Mouse (Mus musculus): ENCODE data around the gene Mex3a.

GRCm38 (mm10) chr3:88535005-88535404 lies 2.8 kb downstream of the Mex3a start:
- TF ChIP-seq CTCF (conservative IDR thresholded peaks at IDR 0.05 in 1 of 2, IDR thresholded peaks at IDR 0.05 in 1 of 2; ENCODE audit: low read depth in 2 of 2, low read length in 2 of 2) (no peak), NRF1 (IDR thresholded peaks at IDR 0.05; ENCODE audit: low read depth, low read length) (no peak), ZKSCAN1 (IDR thresholded peaks at IDR 0.05; ENCODE audit: borderline replicate concordance, low read depth, low read length) (no peak), PAX5 (IDR thresholded peaks at IDR 0.05; ENCODE audit: low read length) (no peak), MYC (IDR thresholded peaks at IDR 0.05; ENCODE audit: low read depth, low read length) (no peak), POLR2AphosphoS2 (IDR thresholded peaks at IDR 0.05; ENCODE audit: low read depth, low read length) (no peak), POLR2A (IDR thresholded peaks at IDR 0.05; ENCODE audit: low read depth, low read length) (no peak), ELF1 (IDR thresholded peaks at IDR 0.05; ENCODE audit: low read depth, low read length) (no peak), USF1 (IDR thresholded peaks at IDR 0.05; ENCODE audit: low read depth, low read length) (no peak), RAD21 (IDR thresholded peaks at IDR 0.05; ENCODE audit: low read depth, low read length) (no peak)

All from CH12.LX (cell line).